Mouse (Mus musculus): Measurements from ENCODE around the gene Slamf9. TPM values are rescaled to one million over a fixed set of nuclear protein-coding genes. Genes with fewer than 3 reads are reported as not detected.

Gene Slamf9
- polyA plus RNA-seq, 1 experiment from 2014 or later, result 5.3 TPM

- 67% methylated on average over 3 of the region's 3 CpGs for WGBS
- H3K27ac ChIP-seq (ENCODE audit: low read length), result no peak overlapping the region
- H3K4me1 ChIP-seq (ENCODE audit: insufficient read depth, low read depth, low read length), result peaks cover 4% of the 10 kb centered on the region; the same call in 1 of the 2 replicates
Observed at GRCm38 (mm10) chr1:172432587-172432955, 42.6 kb upstream of the Slamf9 start.

GRCm38 (mm10) chr1:172433012-172433850 lies 41.9 kb upstream of the Slamf9 start:
- Histone ChIP-seq H3K27me3 (replicated peaks; ENCODE audit: insufficient read depth, low read length) (no peaks in the 10 kb centered on the region), H3K9ac (replicated peaks; ENCODE audit: low read depth) (no peak overlapping the region), H3K36me3 (ENCODE audit: insufficient read depth, low read length) (no peaks in the 10 kb centered on the region), H3K4me2 (replicated peaks; ENCODE audit: low read depth, low read length) (no peak overlapping the region), H3K4me1 (ENCODE audit: insufficient read depth, low read depth, low read length) (peaks cover 4% of the 10 kb centered on the region; the same call in 1 of the 2 replicates), H3K27ac (ENCODE audit: low read length) (no peak overlapping the region), H3K9me3 (ENCODE audit: low read length) (no peaks in the 10 kb centered on the region), H3K4me3 (ENCODE audit: low read depth, low read length) (no peak overlapping the region)
- ATAC-seq (no peak), DNase-seq (ENCODE audit: low spot score) (no peak)
- 61% methylated on average over 20 of the region's 20 CpGs for WGBS
- no peak for TF ChIP-seq CTCF (IDR thresholded peaks at IDR 0.05)

More at GRCm38 (mm10) chr1:172432587-172432955, 42.6 kb upstream of the Slamf9 start:
- Histone ChIP-seq H3K36me3 (ENCODE audit: insufficient read depth, low read length) (no peaks in the 10 kb centered on the region), H3K9me3 (ENCODE audit: low read length) (no peaks in the 10 kb centered on the region), H3K4me3 (ENCODE audit: low read depth, low read length) (no peak overlapping the region), H3K9ac (replicated peaks; ENCODE audit: low read depth) (no peak overlapping the region), H3K27me3 (replicated peaks; ENCODE audit: insufficient read depth, low read length) (no peaks in the 10 kb centered on the region), H3K4me2 (replicated peaks; ENCODE audit: low read depth, low read length) (no peak overlapping the region)
- no peak for ATAC-seq
- TF ChIP-seq CTCF (IDR thresholded peaks at IDR 0.05), result no peak
- TF ChIP-seq EP300 (IDR thresholded peaks at IDR 0.05), result no peak
- no peak for DNase-seq (ENCODE audit: low spot score)

- peaks cover 4% of the 10 kb centered on the region; the same call in 1 of the 2 replicates for H3K4me1 ChIP-seq (ENCODE audit: insufficient read depth, low read depth, low read length)
- WGBS, result 85% methylated on average over 4 of the region's 4 CpGs
- no peak overlapping the region for H3K4me2 ChIP-seq (replicated peaks; ENCODE audit: low read depth, low read length)
- TF ChIP-seq CTCF (IDR thresholded peaks at IDR 0.05), result no peak
- no peak for TF ChIP-seq EP300 (IDR thresholded peaks at IDR 0.05)
- no peaks in the 10 kb centered on the region for H3K36me3 ChIP-seq (ENCODE audit: insufficient read depth, low read length)
- no peak overlapping the region for H3K4me3 ChIP-seq (ENCODE audit: low read depth, low read length)
- H3K27me3 ChIP-seq (replicated peaks; ENCODE audit: insufficient read depth, low read length), result no peaks in the 10 kb centered on the region
- no peak overlapping the region for H3K9ac ChIP-seq (replicated peaks; ENCODE audit: low read depth)
- no peak overlapping the region for H3K27ac ChIP-seq (ENCODE audit: low read length)
- ATAC-seq (no peak), DNase-seq (ENCODE audit: low spot score) (no peak)
- H3K9me3 ChIP-seq (ENCODE audit: low read length), result no peaks in the 10 kb centered on the region
Observed at GRCm38 (mm10) chr1:172433851-172434165, 41.4 kb upstream of the Slamf9 start.

- H3K27ac ChIP-seq (ENCODE audit: low read length), result no peak overlapping the region
- peaks cover 4% of the 10 kb centered on the region; the same call in 1 of the 2 replicates for H3K4me1 ChIP-seq (ENCODE audit: insufficient read depth, low read depth, low read length)
- H3K4me2 ChIP-seq (replicated peaks; ENCODE audit: low read depth, low read length), result no peak overlapping the region
- ATAC-seq, result no peak
- DNase-seq (ENCODE audit: low spot score), result no peak
- no peaks in the 10 kb centered on the region for H3K27me3 ChIP-seq (replicated peaks; ENCODE audit: insufficient read depth, low read length)
- 28% methylated on average over 6 of the region's 6 CpGs for WGBS
- H3K9ac ChIP-seq (replicated peaks; ENCODE audit: low read depth), result no peak overlapping the region
- H3K9me3 ChIP-seq (ENCODE audit: low read length), result no peaks in the 10 kb centered on the region
- no peak overlapping the region for H3K4me3 ChIP-seq (ENCODE audit: low read depth, low read length)
- H3K36me3 ChIP-seq (ENCODE audit: insufficient read depth, low read length), result no peaks in the 10 kb centered on the region
- TF ChIP-seq CTCF (IDR thresholded peaks at IDR 0.05) (no peak), EP300 (IDR thresholded peaks at IDR 0.05) (no peak)
Observed at GRCm38 (mm10) chr1:172436785-172437184, 38.4 kb upstream of the Slamf9 start.

DNA sequence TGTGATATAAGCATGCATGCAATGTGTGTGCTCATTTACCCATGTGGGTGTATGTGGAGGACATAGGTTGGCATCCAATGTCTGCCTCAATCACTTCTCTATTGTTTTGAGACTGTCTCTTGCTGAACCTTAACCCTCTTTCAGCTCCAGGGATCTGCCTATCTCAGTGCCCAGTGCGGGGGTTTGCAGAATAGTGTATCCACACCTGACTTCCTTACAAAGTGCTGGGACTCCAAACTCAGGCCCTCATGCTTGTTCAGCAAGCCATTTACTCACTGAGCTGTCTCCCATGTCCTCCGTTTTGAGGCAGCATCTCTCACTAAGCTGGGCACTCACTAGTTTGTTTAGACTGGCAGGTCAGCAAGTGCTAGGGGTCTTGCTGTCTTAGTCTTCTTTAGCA lies 36.5 kb upstream of the Slamf9 start:
- Histone ChIP-seq H3K4me1 (ENCODE audit: insufficient read depth, low read depth, low read length) (no peaks in the 10 kb centered on the region), H3K9ac (replicated peaks; ENCODE audit: low read depth) (no peak overlapping the region), H3K4me2 (replicated peaks; ENCODE audit: low read depth, low read length) (no peak overlapping the region), H3K9me3 (ENCODE audit: low read length) (no peaks in the 10 kb centered on the region), H3K36me3 (ENCODE audit: insufficient read depth, low read length) (no peaks in the 10 kb centered on the region), H3K4me3 (ENCODE audit: low read depth, low read length) (no peak overlapping the region), H3K27me3 (replicated peaks; ENCODE audit: insufficient read depth, low read length) (no peaks in the 10 kb centered on the region), H3K27ac (ENCODE audit: low read length) (no peak overlapping the region)
- 75% methylated on average over 2 of the region's 2 CpGs for WGBS
- DNase-seq (ENCODE audit: low spot score), result no peak
- TF ChIP-seq EP300 (IDR thresholded peaks at IDR 0.05), result no peak
- no peak for TF ChIP-seq CTCF (IDR thresholded peaks at IDR 0.05)
- ATAC-seq, result no peak

DNA sequence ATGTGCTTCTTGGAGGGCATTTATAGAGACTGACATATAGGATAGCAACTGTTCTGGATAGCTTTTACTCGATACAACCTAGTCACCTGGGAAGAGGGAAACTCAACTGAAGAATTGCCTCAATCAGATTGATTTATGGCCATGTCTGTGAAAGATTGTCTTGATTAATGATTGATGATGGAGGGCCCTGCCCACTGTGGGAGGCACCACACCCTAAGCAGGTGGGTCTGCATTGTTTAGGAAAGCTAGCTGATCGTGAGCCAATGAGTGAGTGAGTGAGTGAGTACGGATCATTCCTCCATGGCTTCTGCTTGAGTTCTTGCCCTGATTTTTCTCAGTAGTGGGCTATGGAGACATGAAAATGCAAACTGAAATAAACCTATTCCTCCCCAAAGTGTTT lies 34.6 kb upstream of the Slamf9 start:
- H3K4me1 ChIP-seq (ENCODE audit: insufficient read depth, low read depth, low read length), result no peaks in the 10 kb centered on the region
- H3K27ac ChIP-seq (ENCODE audit: low read length), result no peak overlapping the region
- no peak overlapping the region for H3K9ac ChIP-seq (replicated peaks; ENCODE audit: low read depth)
- H3K4me2 ChIP-seq (replicated peaks; ENCODE audit: low read depth, low read length), result no peak overlapping the region
- TF ChIP-seq CTCF (IDR thresholded peaks at IDR 0.05), result no peak
- ATAC-seq, result no peak
- 75% methylated on average over 3 of the region's 3 CpGs for WGBS
- no peaks in the 10 kb centered on the region for H3K9me3 ChIP-seq (ENCODE audit: low read length)
- no peak overlapping the region for H3K4me3 ChIP-seq (ENCODE audit: low read depth, low read length)
- no peak for DNase-seq (ENCODE audit: low spot score)
- no peaks in the 10 kb centered on the region for H3K36me3 ChIP-seq (ENCODE audit: insufficient read depth, low read length)
- no peaks in the 10 kb centered on the region for H3K27me3 ChIP-seq (replicated peaks; ENCODE audit: insufficient read depth, low read length)

Data from lung, postnatal 0 days (tissue).